Mouse (Mus musculus) bone marrow, adult 2 months (tissue): ENCODE data around the gene Cd52.

Source experiments
- CTCF ChIP-seq: fragments of 200-500 bp; IDR thresholded peaks from 2 replicates; pipeline ENCODE4 v1.5.1; 2011; ENCODE audit warnings: low read length, control low read depth; ENCODE audit not compliant: control insufficient read depth, insufficient read depth
- POLR2A ChIP-seq: fragments of 200-500 bp; IDR thresholded peaks from 2 replicates; pipeline ENCODE4 v1.6.1; 2011; ENCODE audit warnings: low read depth, mild to moderate bottlenecking, control low read depth, low read length, borderline replicate concordance; ENCODE audit not compliant: control insufficient read depth

DNA sequence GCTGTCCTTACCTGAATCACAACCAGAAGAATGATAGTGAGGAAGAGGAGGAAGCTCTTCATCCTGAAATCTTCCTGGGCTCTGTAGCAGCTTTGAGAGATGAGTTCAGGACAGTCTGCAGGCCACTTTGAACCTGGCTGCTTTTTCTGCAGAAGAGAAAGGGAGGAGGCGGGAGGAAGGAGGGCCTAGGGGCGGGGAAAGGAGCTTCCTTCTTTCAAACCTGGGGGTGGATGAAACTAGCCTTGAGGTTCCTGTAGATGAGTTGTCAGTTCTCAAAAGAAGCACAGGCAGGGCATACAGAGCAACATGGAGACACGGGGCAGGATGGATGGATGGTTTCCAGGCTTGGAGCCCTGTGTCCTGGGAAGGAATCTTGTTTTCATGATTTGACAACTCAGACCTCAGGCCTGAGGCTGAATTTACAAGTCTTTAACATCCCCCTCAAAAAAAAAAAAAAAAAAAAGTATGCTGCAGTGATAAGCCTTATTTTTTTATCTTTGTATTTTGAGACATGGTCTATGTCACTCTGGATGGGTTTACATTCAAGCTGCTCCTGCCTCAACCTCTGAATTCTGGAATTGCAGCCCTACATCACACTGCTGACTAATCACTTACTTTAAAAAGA is at the start of gene Cd52:
- TF ChIP-seq CTCF (no peak), POLR2A (peak; percentile 41; the same call in 1 of the 2 replicates)
